Mouse (Mus musculus) adrenal gland, adult 2 months (tissue): ENCODE results near the gene Nck2. TPM values are rescaled to one million over a fixed set of nuclear protein-coding genes. Genes with fewer than 3 reads are reported as not detected.

Source experiments
- DNase-seq: peaks from one replicate; pipeline ENCODE4 v3.0.0; 2021
- polyA plus RNA-seq: library from polyadenylated mRNA; depleted of rRNA; stranded (reverse); fragments of >200 nt; gene quantifications from 2 replicates; pipeline ENCODE4 v1.2.3, GENCODE M21; 2012
- total RNA-seq, 2 experiments: library from RNA; stranded (reverse); gene quantifications; 2 replicates each; pipeline ENCODE4 v1.2.3; 2021

Nck2 gene
- total and polyA plus RNA-seq, 3 experiments: 25.5 to 33.4 (median 29.4) TPM

GRCm38 (mm10) chr1:43429924-43430876 is 14.2 kb upstream of the Nck2 start:
- DNase-seq: no peak

GRCm38 (mm10) chr1:43433853-43434252 is 10.5 kb upstream of the Nck2 start:
- DNase-seq: no peak

GRCm38 (mm10) chr1:43436554-43436953 is 7.8 kb upstream of the Nck2 start:
- DNase-seq: no peak

GRCm38 (mm10) chr1:43439261-43439660 is 5.1 kb upstream of the Nck2 start:
- no peak for DNase-seq

- no peak for DNase-seq
Observed at GRCm38 (mm10) chr1:43442568-43442967, 1.8 kb upstream of the Nck2 start.

- DNase-seq: peak; percentile 92
Observed at GRCm38 (mm10) chr1:43445170-43446088, 1.1 kb downstream of the Nck2 start.

- peak; percentile 86 for DNase-seq
Observed at GRCm38 (mm10) chr1:43446089-43446533, 1.7 kb downstream of the Nck2 start.

- DNase-seq: peak; percentile 80
Observed at GRCm38 (mm10) chr1:43446731-43447601, 2.6 kb downstream of the Nck2 start.

GRCm38 (mm10) chr1:43447602-43448287 is 3.4 kb downstream of the Nck2 start:
- DNase-seq: no peak

- DNase-seq: no peak
Observed at GRCm38 (mm10) chr1:43450811-43451210, 6.4 kb downstream of the Nck2 start.

- peak; percentile 55 for DNase-seq
Observed at GRCm38 (mm10) chr1:43453683-43454082, 9.3 kb downstream of the Nck2 start.

- DNase-seq: no peak
Observed at GRCm38 (mm10) chr1:43454741-43455140, 10.4 kb downstream of the Nck2 start.

GRCm38 (mm10) chr1:43455196-43455595 is 10.8 kb downstream of the Nck2 start:
- no peak for DNase-seq

GRCm38 (mm10) chr1:43457012-43457766 is 12.8 kb downstream of the Nck2 start:
- DNase-seq: no peak

- no peak for DNase-seq
Observed at GRCm38 (mm10) chr1:43460468-43460867, 16.1 kb downstream of the Nck2 start.

- DNase-seq: peak; percentile 55
Observed at GRCm38 (mm10) chr1:43462666-43463065, 18.3 kb downstream of the Nck2 start.

- DNase-seq: no peak
Observed at GRCm38 (mm10) chr1:43463941-43464682, 19.7 kb downstream of the Nck2 start.

- no peak for DNase-seq
Observed at GRCm38 (mm10) chr1:43464976-43465375, 20.6 kb downstream of the Nck2 start.

- no peak for DNase-seq
Observed at GRCm38 (mm10) chr1:43465957-43466624, 21.7 kb downstream of the Nck2 start.
